Mouse (Mus musculus) mouse embryonic stem cell (cell line): ENCODE results near the gene 3830406C13Rik.
"Not testable (repeated sequence)": the region's sequence is repeated elsewhere in the genome, so short reads cannot be mapped to it uniquely, and the experiment has no call there.

Experiments used
- in situ Hi-C, 2 experiments: fragments of 300-500 bp; cut with MboI; formaldehyde crosslinking; loops; 1 replicate in 1 of 2; 3 replicates in 1 of 2; pipeline ENCODE4 v1.14.3; 2019 to 2020; ENCODE audit warnings: low sequenced_read_pairs in 2 of 2, low pct_unique_long_range_greater_than_20kb in 1 of 2, mixed read lengths in 1 of 2; ENCODE audit not compliant: unreplicated experiment in 1 of 2

3830406C13Rik gene

DNA sequence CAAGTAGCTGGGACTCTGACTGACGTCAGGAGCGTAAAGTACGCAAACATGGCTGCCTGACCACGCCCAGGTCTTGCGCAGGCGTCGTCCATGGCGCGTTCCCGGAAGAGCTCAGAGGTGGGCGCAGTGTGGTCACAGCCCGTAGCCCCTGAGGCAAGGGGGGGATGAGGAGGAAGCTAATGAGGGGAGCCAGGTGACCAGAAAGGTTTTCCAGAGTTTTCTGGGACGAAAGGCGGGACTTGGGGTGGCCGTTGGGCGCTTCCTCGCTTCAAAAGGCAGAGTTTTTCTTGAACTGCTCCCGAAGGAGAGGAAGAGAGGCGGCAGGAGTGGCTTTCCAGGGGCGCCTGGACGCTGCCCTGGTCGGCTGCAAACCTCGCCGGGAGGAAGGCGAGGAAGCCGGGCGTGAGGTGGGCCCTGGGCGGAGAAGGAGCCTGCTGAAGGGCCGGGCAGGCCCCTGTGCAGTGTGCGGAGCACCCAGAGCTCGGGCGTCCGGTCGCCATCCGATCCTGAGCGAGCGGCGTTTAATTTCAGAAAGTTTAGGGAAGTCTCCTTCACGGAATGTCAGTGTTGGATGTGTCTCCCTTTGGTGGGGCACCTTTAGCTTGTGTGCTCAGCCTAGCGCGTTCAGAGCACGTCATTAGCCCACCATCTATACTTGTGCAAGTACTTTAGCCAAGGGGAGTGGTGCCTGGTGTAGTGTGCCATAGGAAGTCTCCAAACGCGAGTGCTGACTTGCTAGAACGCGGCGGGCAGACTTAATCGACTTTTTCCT, at the start of gene 3830406C13Rik:
3830406C13Rik (plus strand) TSS at position 33 of the 772 bp plus-strand sequence.
- in situ Hi-C loops, result no loop called here

DNA sequence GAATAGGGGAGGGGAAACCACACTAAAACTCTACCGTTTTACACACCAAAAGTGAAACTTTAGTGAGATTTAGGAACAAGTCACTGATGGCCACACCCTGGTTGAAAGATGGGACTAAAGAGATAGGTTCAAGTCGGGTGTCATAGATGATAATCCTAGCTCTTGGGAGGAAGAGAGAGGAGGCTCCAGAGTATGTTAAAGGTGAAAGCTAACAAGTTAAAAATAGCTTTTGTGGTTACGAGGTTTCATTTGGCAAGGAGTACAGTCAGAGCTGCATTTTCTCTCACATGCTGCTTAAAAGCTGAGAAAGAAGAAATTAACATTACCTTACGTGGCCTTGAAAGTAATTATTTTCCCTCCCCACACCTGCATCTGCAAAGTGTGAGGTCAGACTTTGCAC, 40.2 kb upstream of the 3830406C13Rik start:
- in situ Hi-C loops, result no loop called here

GRCm38 (mm10) chr14:12276031-12276430, 7.9 kb upstream of the 3830406C13Rik start:
- in situ Hi-C loops, result no loop called here

DNA sequence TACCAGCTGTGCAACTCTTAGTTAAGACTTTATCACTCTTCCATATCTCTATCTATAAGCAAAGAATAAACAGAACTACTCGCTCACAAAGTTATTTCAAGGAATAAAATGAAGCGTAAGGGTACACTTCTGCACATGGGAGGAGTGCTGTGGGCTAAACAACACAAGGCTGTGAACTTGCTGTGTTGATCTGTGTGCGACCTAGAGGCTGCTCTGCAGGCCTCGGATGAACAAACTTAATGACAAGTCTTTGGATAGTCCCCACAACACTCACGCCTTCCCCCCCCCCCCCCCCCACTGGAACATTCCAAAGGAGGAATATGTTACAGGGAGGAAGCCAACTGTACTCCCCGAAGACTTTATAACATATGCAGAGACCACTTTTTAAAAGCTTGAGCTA, 332 bp upstream of the 3830406C13Rik start, which contains the start of gene Gm49355:
Gm49355 (plus strand) TSS at position 336 of the 400 bp plus-strand sequence.
- in situ Hi-C loops, result no loop called here

DNA sequence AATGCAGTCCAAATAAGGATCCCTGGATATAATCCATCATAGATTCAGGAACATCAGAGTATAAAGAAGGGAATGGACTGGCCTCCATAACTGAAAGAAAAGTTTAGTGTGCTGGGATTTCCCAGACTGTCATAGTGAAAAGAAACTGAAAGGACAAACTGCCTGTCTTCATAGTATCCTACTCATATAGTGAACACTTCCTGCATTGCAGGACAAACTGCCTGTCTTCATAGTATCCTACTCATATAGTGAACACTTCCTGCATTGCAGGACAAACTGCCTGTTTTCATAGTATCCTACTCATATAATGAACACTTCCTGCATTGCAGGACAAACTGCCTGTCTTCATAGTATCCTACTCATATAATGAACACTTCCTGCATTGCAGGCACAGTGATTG, 5.8 kb downstream of the 3830406C13Rik start:
- in situ Hi-C loops, result not testable (repeated sequence)

DNA sequence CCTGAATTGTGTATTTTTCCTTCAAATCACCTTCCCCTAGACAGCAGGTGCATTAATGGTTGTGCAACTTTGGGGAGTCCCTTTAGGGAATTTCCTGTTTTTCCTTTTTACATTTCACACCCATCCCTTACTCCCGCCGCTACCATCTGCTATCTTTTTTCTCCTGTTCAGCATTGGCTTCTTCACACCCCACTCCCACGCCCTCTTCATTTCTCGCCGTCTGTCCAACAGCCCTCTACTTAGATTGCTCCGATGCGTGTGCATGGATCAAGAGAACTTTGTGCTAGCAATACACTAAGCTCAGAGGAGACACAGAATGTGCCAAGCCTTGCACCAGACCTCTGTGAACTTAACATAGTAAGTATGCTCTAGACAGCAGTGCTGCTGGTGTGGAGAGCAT, 12.4 kb downstream of the 3830406C13Rik start:
- in situ Hi-C loops, result no loop called here

GRCm38 (mm10) chr14:12299171-12299570, 15.2 kb downstream of the 3830406C13Rik start:
- in situ Hi-C loops, result no loop called here

DNA sequence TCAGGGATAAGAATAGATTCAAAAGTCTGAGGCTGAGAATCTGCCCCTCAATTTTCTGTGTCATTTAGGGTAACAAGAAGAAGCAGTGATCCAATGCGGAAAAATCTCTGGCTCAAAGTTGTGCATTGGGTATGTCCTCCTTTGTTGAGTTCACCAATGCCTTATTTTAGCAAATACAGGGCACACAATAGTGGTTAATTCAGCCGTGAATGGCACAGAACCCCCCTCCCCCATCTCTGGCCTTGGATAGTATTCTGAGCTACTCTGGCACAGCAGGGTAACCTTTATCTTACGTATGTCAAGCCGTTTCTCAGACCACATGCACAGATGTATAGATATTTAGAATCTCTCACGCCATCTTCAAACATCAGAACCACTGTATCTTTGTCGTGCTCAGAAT, 15.7 kb downstream of the 3830406C13Rik start:
- in situ Hi-C loops, result no loop called here

GRCm38 (mm10) chr14:12300275-12300674, 16.3 kb downstream of the 3830406C13Rik start:
- in situ Hi-C loops, result no loop called here

DNA sequence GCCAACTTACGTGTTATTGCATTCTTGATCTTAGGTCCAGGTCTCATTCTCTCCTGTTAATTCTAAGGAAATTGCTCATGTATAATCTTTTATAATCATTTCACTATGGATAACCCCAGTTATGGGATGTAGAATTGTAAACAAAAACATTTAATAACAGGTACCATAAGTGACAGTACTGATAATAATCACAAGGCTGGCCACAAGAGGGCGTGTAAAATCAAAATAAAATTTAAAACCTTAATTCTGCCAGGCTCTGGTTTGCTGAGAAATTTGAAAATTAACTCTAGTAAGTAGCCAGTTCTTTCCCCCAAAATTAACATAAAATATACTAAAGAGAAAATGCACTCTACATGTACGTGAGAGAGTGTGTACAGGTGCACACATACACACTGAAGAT, 16.7 kb downstream of the 3830406C13Rik start:
- in situ Hi-C loops, result no loop called here

GRCm38 (mm10) chr14:12303106-12303505, 19.1 kb downstream of the 3830406C13Rik start:
- in situ Hi-C loops, result no loop called here

GRCm38 (mm10) chr14:12333622-12334021, 49.6 kb downstream of the 3830406C13Rik start:
- in situ Hi-C loops, result no loop called here

DNA sequence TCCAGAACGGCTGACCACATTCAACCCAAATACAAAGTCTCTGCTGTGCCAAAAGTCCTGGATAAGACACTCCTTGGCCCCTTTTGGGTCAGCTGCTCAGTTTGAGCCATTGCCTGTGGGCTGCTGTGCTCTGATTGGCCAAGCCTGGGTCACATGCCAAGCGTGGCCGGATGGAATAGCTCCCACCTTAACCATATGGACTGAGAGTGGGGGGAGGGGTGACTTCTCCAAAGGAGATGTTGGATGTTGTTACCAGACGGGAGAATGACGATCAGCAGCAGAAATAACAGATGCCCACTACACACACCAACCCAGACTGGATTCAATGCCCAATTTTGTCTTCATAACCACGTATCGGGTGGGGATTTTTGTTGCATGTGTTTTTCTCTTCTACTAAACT, 51.0 kb downstream of the 3830406C13Rik start:
- in situ Hi-C loops, result no loop called here

DNA sequence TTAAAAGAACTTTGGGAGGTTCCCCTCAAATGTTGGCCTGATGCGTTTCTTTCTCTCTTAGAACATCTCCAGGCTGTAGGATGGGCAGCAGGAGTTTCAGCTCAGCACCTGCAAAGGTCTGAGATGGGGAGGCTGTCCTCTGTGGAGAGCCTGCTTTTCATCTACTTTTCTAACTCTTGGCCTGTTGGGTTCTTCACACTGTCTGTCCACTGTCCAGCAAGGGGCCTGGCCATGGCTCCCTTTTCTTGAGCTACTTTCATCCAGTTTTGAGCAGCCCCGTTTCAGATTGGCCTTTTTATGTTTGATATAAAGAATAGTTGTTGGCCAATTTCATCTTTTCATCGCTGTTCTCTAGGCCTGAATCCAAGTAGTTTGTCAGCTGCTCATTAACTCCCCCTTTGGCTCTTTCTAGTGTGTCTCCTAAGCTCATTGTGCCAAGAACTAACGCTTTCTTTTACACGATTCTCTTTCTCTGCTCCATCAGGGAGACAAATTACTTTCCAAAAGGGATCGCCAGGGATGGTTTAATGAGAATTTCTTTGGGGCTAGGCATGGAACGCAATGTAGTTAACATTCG, 53.5 kb downstream of the 3830406C13Rik start:
- in situ Hi-C loops, result no loop called here

- in situ Hi-C loops, result no loop called here
Observed at GRCm38 (mm10) chr14:12337998-12338809, 54.2 kb downstream of the 3830406C13Rik start.

GRCm38 (mm10) chr14:12338811-12339565, 55.0 kb downstream of the 3830406C13Rik start:
- in situ Hi-C loops, result no loop called here

DNA sequence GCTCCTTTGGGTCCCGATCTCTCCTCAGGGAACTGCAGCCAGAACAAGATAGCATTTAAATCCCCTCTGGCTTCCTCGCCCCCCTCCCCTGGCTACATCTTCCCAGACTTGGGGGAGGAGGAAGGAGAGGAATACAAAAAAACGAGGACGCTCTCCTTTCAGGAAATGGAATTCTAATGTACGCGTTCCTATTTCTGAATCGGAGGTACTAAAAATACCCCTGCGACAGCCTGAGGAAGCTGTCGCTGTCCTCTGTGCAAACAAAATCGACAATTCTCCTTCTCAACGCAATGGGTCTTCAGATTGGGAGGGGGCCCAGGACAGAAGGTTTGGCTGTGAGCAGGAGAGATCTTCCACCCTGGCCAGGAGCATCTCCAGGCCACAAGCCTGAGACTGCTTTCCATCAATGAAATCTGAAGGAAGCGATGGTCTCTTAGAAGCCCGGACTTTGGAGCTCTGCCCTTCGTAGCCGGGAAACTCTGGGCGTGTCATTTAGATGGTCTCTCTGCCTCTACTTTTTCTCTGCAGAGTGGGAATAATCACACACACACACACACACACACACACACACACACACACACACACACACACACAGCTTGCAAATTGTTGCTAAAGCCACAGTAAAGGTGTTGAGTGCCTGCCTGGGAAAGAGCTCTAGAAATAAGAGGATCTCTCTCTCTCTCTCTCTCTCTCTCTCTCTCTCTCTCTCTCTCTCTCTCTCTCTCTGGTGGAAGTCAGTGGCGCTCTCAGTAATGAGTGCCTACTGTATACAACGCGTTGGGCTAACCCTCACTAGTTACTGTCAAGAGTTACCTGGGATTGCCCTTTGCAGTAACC, 56.5 kb downstream of the 3830406C13Rik start:
- in situ Hi-C loops, result no loop called here
